Mouse (Mus musculus): ENCODE data around the gene Slc25a36.

Slc25a36 gene

GRCm38 (mm10) chr9:97111506-97111905 is 549 bp upstream of the Slc25a36 start:
- DNase-seq (ENCODE audit: low spot score in 2 of 2): no peak

- no peak for DNase-seq (ENCODE audit: low spot score in 2 of 2)
These were observed 4.3 kb downstream of the Slc25a36 start for GRCm38 (mm10) chr9:97106481-97107160.

GRCm38 (mm10) chr9:97105400-97105985 is 5.5 kb downstream of the Slc25a36 start:
- no peak for DNase-seq (ENCODE audit: low spot score in 2 of 2)

- no peak for DNase-seq (ENCODE audit: low spot score in 2 of 2)
These were observed 7.4 kb downstream of the Slc25a36 start for GRCm38 (mm10) chr9:97103376-97104061.

GRCm38 (mm10) chr9:97098985-97099384 is 12.0 kb downstream of the Slc25a36 start:
- no peak for DNase-seq (ENCODE audit: low spot score in 2 of 2)

GRCm38 (mm10) chr9:97096180-97096579 is 14.8 kb downstream of the Slc25a36 start:
- DNase-seq (ENCODE audit: low spot score in 2 of 2): no peak

- DNase-seq (ENCODE audit: low spot score in 2 of 2): no peak
These were observed 23.1 kb downstream of the Slc25a36 start for GRCm38 (mm10) chr9:97087850-97088249.

GRCm38 (mm10) chr9:97084628-97085027 is 26.3 kb downstream of the Slc25a36 start:
- no peak for DNase-seq (ENCODE audit: low spot score in 2 of 2)

- DNase-seq (ENCODE audit: low spot score in 2 of 2): no peak
These were observed 29.7 kb downstream of the Slc25a36 start for GRCm38 (mm10) chr9:97081106-97081862.

GRCm38 (mm10) chr9:97069911-97070310 is 41.0 kb downstream of the Slc25a36 start:
- DNase-seq (ENCODE audit: low spot score in 2 of 2): no peak

- no peak for DNase-seq (ENCODE audit: low spot score in 2 of 2)
These were observed 41.5 kb downstream of the Slc25a36 start for GRCm38 (mm10) chr9:97069466-97069865.

GRCm38 (mm10) chr9:97068201-97069095 is 42.5 kb downstream of the Slc25a36 start:
- peak; percentile 33 to 90 for DNase-seq (ENCODE audit: low spot score in 2 of 2)

GRCm38 (mm10) chr9:97067761-97068160 is 43.2 kb downstream of the Slc25a36 start:
- no peak for DNase-seq (ENCODE audit: low spot score in 2 of 2)

GRCm38 (mm10) chr9:97065885-97066284 is 45.1 kb downstream of the Slc25a36 start:
- DNase-seq (ENCODE audit: low spot score in 2 of 2): no peak

- DNase-seq (ENCODE audit: low spot score in 2 of 2): no peak
These were observed 45.7 kb downstream of the Slc25a36 start for GRCm38 (mm10) chr9:97065216-97065615.

- DNase-seq (ENCODE audit: low spot score in 2 of 2): no peak
These were observed 46.8 kb downstream of the Slc25a36 start for GRCm38 (mm10) chr9:97064161-97064560.

- no peak for DNase-seq (ENCODE audit: low spot score in 2 of 2)
These were observed 49.3 kb downstream of the Slc25a36 start for GRCm38 (mm10) chr9:97061696-97062095.

- DNase-seq (ENCODE audit: low spot score in 2 of 2): no peak
These were observed 54.2 kb downstream of the Slc25a36 start for GRCm38 (mm10) chr9:97056541-97057338.

- DNase-seq (ENCODE audit: low spot score in 2 of 2): no peak
These were observed 55.1 kb downstream of the Slc25a36 start for GRCm38 (mm10) chr9:97055906-97056305.

GRCm38 (mm10) chr9:97051176-97051575 is 59.8 kb downstream of the Slc25a36 start:
- no peak for DNase-seq (ENCODE audit: low spot score in 2 of 2)

All from left cerebral cortex, adult 9 months (tissue).